Mouse (Mus musculus) ovary, adult 18-20 months (tissue): ENCODE results near the gene Lrrc73.

ENCODE experiments used
- DNase-seq: peaks from one replicate; pipeline ENCODE4 v3.0.0; 2022; ENCODE audit warnings: low spot score, mixed read lengths

Lrrc73 gene

GRCm38 (mm10) chr17:46296601-46297000 lies 43.3 kb downstream of the Lrrc73 start:
- DNase-seq: no peak

GRCm38 (mm10) chr17:46297028-46297363 lies 43.7 kb downstream of the Lrrc73 start:
- no peak for DNase-seq

GRCm38 (mm10) chr17:46297364-46298219 lies 44.3 kb downstream of the Lrrc73 start, which contains the start of gene Dlk2:
Dlk2 (plus strand) TSS chr17:46297421.
- no peak for DNase-seq

- peak; percentile 58 for DNase-seq
Measured at GRCm38 (mm10) chr17:46298220-46298913, 45.0 kb downstream of the Lrrc73 start.

GRCm38 (mm10) chr17:46301892-46302291 lies 48.6 kb downstream of the Lrrc73 start:
- no peak for DNase-seq

GRCm38 (mm10) chr17:46304184-46304583 lies 50.9 kb downstream of the Lrrc73 start:
- no peak for DNase-seq
